Mouse (Mus musculus) brain, embryonic 14.5 days (tissue): Measurements from ENCODE around the gene Cers6. TPM values are rescaled to one million over a fixed set of nuclear protein-coding genes. Genes with fewer than 3 reads are reported as not detected.

Experiments
- DNase-seq: peaks from one replicate; pipeline ENCODE4 v3.0.0-alpha.2; 2011; ENCODE audit warnings: low read depth
- CTCF ChIP-seq: fragments of 200-500 bp; IDR thresholded peaks from 2 replicates; pipeline ENCODE4 v1.5.1; 2012; ENCODE audit warnings: inconsistent platforms, mild to moderate bottlenecking, moderate library complexity, borderline replicate concordance; ENCODE audit not compliant: insufficient read depth, insufficient read length; ENCODE audit errors: extremely low read depth
- POLR2A ChIP-seq: fragments of 200-500 bp; IDR thresholded peaks from 2 replicates; pipeline ENCODE4 v1.6.1; 2012; ENCODE audit warnings: mild to moderate bottlenecking, inconsistent platforms, borderline replicate concordance; ENCODE audit not compliant: poor library complexity, insufficient read depth, insufficient read length, severe bottlenecking; ENCODE audit errors: extremely low read depth
- polyA plus RNA-seq: library from polyadenylated mRNA; depleted of rRNA; stranded (reverse); fragments of >200 nt; gene quantifications from 2 replicates; pipeline ENCODE4 v1.2.3, GENCODE M21; 2012

The Cers6 gene
- polyA plus RNA-seq, 1 experiment: 45.0 TPM

DNA sequence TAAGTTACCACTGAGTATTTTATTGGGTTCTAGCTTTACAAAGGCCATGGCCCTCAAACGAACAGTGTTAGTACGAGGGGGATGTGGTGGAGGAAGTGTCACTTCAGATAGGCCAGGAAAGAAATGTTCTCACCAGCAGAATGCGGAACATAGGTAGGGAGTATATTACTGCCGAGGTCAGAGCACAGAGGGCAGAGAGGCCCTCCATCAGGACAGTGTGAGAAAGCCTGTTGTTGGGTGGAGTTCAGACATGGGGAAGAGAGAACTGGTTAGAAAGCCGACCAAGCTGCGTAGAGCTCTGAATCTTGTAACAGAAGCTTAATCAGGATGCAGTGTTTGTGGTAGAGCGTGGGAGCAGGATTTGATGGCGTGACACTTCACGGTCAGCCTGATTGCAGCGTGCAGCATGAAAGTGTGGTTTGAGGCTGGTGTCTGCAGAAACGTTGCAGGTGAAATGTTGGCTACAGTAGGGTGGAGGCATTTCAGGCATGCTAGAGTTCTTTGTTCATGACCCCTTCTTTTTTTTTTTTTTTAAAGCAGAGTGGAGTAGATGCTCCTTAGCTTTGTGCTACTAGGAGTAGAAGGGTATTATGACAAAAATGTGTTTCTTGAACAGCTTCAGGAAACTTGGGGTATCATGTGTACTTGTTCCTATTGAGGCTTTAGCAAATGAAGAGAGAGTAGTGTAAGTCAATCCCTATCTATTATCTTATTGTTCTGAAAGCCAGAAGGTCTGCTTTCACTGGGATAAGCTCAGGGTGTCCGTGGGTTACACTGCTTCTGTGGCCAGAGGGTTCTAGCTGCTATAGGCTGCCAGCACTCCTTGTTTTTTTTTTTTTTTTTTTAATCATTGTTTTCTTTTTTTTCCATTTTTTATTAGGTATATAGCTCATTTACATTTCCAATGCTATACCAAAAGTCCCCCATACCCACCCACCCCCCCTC lies 117.7 kb downstream of the Cers6 start:
- no peak for DNase-seq
- TF ChIP-seq POLR2A (no peak), CTCF (no peak)

DNA sequence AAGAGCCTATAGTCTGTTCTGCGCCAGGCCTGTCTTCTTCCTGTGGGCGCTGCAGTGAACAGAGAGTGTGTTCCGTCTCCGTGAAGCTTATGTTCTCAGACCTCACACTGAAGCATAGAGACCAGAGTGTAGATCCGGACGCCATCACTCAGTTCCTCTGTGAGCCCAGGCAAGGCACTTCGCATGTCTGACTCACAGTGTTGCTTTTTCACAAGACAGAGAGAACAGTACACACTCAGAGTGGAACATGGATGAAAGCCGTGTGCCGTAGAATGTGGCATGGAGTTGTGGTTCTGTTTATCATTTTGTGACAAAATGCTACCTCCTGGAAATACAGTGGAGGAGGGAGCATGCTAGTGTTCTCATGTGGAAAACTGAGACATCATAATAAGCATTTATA lies 120.1 kb downstream of the Cers6 start:
- DNase-seq: no peak
- TF ChIP-seq CTCF (no peak), POLR2A (no peak)

DNA sequence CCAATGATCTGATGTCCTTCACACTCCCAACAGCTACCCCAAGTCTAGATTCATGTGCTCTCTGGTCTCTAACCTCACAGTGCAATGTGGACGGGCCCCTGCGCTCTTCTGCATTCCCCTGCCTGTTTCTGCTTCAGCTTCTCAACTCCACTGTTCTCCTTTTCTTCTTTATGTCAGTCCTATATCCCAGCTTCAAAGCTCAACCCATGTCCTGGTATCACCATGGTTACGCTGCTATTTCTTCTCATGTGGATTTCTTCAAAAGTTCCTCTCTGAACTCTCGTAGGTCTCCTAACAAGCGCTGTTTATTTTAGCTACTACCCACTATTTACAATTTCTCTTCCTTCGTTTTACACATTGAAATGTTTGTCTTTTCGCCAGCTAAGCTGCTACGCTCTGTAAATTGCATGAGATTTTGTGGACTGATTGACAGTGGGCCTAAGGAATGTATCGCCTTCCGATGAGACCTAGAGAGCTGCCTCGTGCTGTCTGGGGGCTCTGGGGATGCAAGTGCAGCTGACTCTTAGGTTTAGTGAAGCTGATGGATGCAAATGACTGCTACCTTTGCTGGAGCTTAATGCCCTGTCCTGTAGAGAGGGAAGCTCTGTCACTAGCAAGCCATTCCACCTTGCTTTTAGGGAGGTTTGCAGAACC lies 120.6 kb downstream of the Cers6 start:
- DNase-seq: no peak
- no peak for TF ChIP-seq CTCF
- no peak for TF ChIP-seq POLR2A

DNA sequence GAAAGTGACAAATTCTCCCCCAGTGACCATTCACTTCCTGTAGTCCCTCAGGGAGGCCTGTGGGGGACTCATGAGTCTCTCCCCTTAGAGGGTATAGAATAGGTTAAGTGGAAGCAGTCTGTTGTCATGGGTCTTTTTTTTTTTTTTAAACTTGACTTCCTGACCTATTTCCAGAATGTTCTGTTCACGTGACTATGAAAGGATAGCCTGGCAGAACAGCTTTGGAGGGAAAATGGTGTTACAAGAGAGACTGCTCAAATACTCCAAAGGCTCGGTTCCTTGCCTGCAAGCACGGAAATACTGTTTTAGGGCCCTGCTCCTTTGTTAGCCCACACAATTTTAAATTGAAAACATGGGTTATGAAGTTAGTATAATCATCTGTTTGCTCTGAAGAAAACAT lies 121.7 kb downstream of the Cers6 start:
- TF ChIP-seq CTCF (no peak), POLR2A (no peak)
- no peak for DNase-seq

DNA sequence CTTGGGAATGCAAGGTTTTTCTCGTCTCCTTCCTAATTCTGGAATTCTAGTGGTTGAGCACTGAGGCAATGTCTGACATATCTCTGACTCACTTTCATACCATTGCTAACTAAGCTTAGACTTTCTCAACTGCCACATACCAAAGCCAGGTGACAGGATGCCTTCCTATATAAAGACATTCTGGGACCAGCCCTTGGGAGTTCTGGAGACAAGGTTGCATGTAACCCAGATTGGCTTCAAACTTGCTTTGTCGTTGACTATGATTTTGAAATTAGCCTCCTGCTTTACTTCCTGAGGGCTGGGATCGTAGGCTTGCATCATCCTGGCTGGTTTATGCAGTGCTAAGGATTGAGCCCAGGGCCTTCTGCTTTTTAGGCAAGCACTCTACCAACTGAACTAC lies 122.2 kb downstream of the Cers6 start:
- DNase-seq: no peak
- TF ChIP-seq POLR2A (no peak), CTCF (no peak)

DNA sequence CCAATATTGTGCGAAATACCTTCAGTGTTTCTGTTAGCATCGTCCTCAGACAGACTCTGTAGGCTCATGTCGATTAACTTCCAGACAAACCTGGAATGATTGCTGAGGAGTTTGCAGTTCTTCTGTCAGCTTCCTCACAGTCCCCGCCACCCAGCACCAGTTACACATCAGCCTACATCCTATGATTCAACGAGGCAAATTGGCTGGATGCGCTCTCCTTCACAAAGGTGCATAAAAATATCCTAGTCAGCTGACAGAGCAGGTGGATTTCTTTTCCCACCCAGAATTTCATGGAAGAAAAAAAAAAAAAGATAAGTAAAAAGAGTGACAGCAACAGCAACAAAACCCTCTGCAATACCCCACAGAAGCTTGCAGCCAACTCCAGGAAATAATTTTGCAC lies 127.9 kb downstream of the Cers6 start:
- no peak for DNase-seq
- TF ChIP-seq CTCF (no peak), POLR2A (no peak)

DNA sequence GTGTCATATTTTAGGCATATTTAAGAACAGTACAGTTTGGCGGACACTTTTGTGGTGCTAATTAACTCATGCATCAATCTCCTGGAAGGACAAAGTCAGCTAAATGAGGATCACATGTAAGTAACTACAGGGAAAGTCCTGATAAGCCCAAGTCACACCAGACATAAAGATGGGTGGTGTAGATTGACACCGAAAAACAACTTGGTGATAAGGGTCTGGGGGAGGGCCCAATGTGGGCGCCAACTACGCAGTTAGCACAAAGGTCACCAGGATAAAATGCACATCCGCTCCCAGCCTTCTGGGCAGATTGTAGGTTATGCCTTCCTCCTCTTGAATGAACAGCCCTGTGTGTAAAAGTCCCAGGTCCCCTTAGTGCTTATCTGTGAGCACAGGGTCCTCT lies 131.4 kb downstream of the Cers6 start:
- no peak for DNase-seq
- TF ChIP-seq CTCF (no peak), POLR2A (no peak)

DNA sequence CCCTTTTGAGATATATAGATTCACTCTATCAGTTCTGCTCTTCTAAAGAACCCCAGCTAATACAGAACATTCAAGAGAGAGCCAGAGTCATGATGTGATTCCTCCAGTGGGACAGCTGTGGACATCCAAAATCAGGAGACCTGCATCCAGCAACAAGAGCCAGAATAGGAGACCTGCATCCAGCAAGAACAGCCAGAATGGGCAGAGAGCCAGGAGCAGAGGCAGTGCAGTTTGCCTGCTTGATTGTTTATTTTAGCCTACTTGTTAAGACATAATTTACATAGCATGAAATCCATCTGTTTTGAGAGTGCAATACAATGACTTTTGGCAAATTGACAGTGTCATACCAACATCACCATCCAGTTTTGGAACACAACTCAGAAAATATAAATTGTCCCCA lies 133.2 kb downstream of the Cers6 start:
- TF ChIP-seq POLR2A: no peak
- TF ChIP-seq CTCF: no peak
- peak; percentile 78 for DNase-seq

DNA sequence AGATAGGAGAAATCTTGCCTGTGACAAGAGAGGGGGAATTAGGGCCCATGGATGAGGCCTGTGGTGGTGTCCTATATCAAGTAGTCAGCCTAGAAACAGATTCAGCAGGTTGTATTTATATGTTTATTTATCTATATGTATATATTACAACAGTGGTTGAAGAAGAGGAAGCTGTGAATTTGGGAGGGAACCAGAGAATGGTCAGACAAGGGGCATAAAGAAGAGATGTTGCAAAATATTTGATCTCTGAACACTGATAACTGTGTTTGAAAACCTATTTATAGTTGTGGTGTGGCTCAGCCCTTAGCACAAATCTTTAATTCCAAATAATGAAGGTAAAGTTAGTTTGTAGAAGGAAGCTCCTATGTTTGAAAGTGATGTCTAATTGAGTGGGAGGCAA lies 134.5 kb downstream of the Cers6 start:
- TF ChIP-seq POLR2A: no peak
- no peak for TF ChIP-seq CTCF

DNA sequence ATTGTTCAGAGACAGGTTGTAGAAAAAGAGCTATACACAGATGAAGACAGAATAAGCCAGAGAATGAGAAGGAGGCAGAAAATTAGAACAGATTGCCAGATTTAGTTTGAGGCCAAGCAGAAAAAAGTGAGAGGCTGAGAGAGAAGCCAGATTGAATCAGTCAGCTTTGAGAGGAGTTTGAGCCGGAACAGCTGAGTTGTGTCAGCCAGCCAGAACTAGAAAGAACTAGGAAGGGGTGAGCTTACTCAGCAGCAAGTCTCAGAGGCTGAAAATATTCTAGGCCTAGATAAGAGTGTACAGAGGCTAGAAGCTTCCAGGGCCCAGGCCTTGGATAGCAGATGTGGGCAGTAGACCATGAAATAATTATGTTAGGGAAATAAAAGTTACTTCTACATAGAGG lies 135.0 kb downstream of the Cers6 start:
- DNase-seq: no peak
- no peak for TF ChIP-seq CTCF
- TF ChIP-seq POLR2A: no peak

More for the DNA sequence above, 134.5 kb downstream of the Cers6 start:
- no peak for DNase-seq

DNA sequence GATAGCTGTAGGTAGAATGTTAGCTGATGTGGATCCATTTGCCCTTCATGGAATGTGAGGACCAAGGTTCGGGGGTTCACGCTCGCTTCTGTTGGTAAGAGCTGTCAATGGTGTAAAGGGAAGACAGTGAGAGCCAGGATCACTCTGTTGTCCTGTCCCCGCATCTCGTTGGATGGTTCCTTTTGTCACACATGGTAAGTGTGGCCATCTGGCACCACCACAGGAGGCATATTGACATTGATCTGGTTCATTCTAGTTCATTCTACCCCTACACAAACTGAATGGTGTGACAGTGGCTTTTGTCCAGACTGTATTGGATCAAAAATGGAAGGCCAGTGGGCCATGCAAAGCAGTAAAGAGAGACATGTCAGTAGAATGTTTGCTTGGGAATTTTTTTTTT lies 142.8 kb downstream of the Cers6 start:
- peak; percentile 54 for DNase-seq
- TF ChIP-seq POLR2A: no peak
- no peak for TF ChIP-seq CTCF

DNA sequence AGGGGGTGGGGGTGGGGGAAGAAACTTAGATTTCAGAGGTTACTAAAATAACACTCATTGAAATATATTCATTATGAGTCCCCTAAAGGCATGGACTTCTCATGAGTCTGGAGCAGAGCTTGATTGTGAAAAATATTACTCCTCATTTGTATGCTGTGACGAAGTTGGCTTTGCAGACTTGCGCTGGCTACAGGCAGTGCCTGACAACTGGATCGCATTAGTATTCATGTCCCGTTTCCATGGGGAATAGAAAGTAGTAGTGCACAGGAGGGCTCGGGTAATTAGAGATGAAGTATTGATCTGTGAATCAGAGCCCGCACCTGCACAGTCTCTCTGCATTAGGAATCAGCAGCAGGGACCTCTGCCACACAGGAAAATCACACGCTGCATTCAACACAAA lies 150.2 kb downstream of the Cers6 start:
- DNase-seq: peak; percentile 93
- TF ChIP-seq CTCF (no peak), POLR2A (no peak)

DNA sequence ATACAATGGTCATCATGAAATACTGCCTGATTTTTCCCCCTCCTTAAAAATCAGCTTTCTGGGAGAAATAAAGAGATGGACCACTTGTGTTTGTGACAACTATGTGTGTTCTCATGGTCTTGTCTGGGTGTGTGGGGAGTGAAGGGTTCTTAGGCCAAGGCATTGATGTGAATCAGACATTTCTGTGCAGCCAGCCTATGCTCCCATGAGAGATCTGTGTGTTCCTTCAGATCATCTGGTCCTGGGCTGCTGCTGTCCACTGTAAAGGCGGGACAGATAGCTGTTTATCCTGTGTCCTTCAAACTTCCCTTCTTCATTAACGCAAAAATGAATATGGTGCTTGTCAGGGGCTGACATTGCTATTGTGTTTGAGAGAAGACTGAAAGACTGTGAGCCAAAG lies 150.6 kb downstream of the Cers6 start:
- peak; percentile 24 for DNase-seq
- TF ChIP-seq POLR2A (no peak), CTCF (no peak)

DNA sequence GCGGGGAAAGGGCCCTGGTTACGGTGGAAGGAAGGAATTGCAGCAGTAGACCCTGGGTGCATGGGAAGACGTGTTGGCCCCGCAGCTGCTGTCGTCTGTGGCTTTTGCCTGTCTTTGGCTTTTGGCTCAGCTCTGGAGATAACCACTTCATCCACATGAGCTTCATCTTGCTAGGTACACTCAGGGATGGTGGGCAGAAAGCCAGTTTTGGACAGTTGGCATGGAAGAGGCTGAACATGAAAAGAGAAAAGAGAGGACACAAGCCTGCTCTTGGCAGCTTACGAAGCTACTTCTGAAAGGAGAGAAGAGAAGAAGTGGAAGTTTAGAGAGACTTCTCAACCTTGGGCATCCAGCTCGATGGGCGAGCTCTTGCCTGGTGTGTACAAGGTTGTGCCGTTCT lies 153.0 kb downstream of the Cers6 start:
- DNase-seq: no peak
- TF ChIP-seq POLR2A (no peak), CTCF (no peak)

DNA sequence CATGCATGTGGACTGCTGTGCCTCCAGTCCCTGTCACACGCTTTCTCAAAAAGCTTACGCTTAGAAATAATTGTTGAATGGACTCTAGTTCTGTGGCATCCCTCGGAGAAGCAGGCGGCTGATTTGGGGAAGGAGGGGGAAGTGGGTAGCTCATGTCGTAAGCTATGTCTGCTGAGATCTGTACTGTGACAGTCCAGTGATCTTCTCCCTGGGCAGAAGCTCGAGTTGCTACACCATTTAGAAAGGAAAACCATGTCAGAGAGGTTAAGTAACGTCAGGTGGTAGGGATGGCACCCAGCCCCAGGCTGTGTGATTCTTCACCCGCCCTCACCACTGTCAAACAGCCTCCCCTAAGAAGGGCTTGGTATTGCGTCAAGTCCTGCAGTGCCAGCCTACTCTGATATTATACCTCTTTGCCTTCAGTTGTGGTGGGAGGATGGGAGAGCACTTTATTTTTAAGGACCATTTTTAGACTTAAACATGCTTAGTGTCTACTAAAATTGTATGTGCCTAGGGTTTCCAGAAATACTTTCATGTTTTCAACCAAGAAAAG lies 154.0 kb downstream of the Cers6 start:
- no peak for DNase-seq
- no peak for TF ChIP-seq POLR2A
- TF ChIP-seq CTCF: no peak
